Mouse (Mus musculus): ENCODE data around the gene Spi1. TPM values are rescaled to one million over a fixed set of nuclear protein-coding genes. Genes with fewer than 3 reads are reported as not detected.

Gene Spi1
- total RNA-seq, 1 experiment from 2014 or later, result 74.3 TPM

DNA sequence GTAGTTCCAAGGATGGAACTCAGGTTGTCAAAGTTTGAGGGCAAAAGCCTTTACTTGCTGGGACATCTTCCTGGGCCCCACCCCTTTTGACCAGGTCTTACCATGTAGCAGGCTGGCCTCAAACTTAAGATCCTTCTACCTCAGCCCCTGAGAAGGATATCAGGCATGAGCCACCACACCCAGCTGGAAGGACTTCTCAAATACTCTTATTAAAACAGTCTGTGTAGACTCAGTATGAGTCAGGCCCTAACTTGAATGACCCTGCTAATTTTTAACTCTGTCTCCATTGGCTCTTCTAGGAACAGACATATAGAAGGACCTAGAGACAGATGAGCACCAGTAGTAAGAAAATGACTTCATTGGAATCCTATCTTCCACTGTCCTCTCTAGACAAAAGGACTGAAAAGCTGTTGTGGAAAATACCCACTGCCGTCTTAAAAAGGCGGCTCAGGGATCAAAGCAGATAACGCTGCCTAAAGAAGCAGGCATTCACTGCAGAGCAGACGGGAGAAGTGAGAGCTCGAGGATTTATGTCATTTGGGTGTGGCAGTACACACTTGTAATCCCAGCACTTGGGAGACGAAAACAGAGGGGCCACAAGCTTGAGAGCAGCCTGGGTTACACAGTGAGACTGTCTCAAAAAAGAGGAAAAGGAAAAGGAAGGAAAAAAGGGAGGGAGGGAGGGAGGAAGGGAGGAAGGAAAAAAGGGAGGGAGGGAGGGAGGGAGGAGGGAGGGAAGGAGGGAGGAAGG is 75.0 kb downstream of the Spi1 start:
- no peak for ATAC-seq (replicated peaks; ENCODE audit: low read depth, poor library complexity, severe bottlenecking)

DNA sequence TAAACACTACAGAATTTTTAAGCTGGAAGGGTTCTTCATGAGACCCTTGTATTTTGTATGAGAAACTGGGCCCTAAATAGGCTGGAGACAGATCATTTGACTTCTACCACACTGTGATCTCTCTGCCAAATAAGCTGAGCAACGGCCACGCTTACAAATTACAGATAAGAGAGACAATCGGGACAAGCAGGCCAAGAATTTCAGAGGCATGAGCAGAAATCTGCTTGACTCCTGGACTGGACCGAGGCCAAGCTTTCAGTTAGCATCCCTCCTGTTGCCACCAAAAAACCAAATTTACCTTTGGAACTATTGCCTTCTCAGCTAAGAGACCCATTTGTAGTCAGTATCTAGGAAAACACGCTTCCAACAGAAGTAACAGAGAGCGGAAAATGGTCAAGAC is 78.4 kb downstream of the Spi1 start:
- ATAC-seq (replicated peaks; ENCODE audit: low read depth, poor library complexity, severe bottlenecking), result no peak

DNA sequence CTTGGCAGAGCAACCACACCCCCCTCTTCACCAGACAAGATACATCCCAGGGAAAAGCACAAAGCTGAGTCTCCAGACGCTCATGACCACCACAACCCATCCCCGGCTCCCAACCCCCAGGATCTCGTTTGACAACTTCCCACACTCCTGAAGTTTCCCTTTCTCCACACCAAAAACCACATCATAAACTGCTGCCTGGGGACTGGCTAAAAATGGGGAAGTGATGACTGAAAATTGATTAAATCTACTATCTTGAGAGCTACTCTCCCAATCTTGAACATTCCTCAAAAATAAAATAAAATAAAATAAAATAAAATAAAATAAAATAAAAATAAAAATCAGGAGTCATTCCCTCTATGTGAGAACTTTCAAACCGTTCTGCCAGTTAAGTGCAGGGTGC is 80.8 kb downstream of the Spi1 start:
- ATAC-seq (replicated peaks; ENCODE audit: low read depth, poor library complexity, severe bottlenecking), result peak; percentile 37

DNA sequence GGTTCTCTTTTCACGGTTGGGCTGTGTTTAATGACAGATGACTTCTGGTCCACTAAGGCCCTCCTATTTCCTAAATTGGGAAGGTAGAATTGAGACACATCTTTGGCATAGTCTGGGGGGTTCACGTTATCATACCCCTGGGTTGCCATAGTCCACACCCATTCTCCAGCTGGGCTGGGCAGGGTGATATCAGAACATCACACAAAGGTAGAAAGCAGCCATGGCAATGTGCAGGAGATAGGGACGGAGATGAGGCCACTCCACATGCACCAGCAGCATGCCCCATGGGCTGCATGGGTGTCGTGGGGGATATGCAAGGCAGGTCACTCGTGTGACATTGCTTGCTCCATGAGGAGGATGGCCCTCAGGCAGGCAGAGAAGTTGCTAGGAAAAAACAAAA is 81.3 kb downstream of the Spi1 start:
- ATAC-seq (replicated peaks; ENCODE audit: low read depth, poor library complexity, severe bottlenecking), result no peak

DNA sequence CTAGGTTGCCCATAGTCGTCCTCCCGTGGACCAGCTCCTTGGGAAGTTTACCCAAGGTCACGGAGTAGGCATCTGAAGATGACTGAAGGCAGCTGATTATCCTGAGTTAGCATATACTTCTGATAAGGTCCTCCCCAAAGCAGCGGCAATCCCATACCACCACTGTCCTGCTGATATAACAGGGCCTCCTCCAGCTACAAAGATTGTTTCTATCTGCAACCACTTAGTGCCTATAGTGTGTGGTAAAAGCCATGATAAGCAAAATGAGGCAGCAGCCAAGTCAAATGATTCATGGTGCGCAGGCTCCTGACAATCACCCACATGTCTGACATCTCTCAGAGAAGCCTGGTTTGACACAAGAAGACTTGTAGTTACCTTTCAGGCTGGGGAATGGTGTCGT is 82.8 kb downstream of the Spi1 start:
- ATAC-seq (replicated peaks; ENCODE audit: low read depth, poor library complexity, severe bottlenecking), result no peak; the same call in 1 of the 2 replicates

Other genes starting within 250 kb of the Spi1 start
- gene Mtch2, start 235.2 kb upstream of the Spi1 start, total RNA-seq (2017), result 139 and 181 TPM in 2 replicates
- not detected in 2 replicates for gene C1qtnf4, start 196.5 kb upstream of the Spi1 start, total RNA-seq (2017)
- 26.1 and 35.8 TPM in 2 replicates for gene Kbtbd4, start 177.7 kb upstream of the Spi1 start, total RNA-seq (2017)
- 77.5 and 102 TPM in 2 replicates for gene Ndufs3, start 177.6 kb upstream of the Spi1 start, total RNA-seq (2017)
- 38.8 and 52.0 TPM in 2 replicates for gene Celf1, start 142.0 kb upstream of the Spi1 start, total RNA-seq (2017)
- 3.9 and 5.0 TPM in 2 replicates for gene Rapsn, start 46.8 kb upstream of the Spi1 start, total RNA-seq (2017)
- gene Psmc3, start 28.4 kb upstream of the Spi1 start, total RNA-seq (2017), result 227 and 246 TPM in 2 replicates
- gene Slc39a13, start 12.0 kb upstream of the Spi1 start, total RNA-seq (2017), result 8.9 and 10.7 TPM in 2 replicates
- gene Mybpc3, start 35.8 kb downstream of the Spi1 start, total RNA-seq (2017), result 0.09 and 0.15 TPM in 2 replicates
- gene Madd, start 101.4 kb downstream of the Spi1 start, total RNA-seq (2017), result 46.4 and 55.6 TPM in 2 replicates
- 0.23 TPM in 1 of 2 replicates, not detected in the other for gene Nr1h3, start 120.4 kb downstream of the Spi1 start, total RNA-seq (2017)
- 6.5 and 15.3 TPM in 2 replicates for gene Acp2, start 120.5 kb downstream of the Spi1 start, total RNA-seq (2017)
- 11.5 and 18.0 TPM in 2 replicates for gene Ddb2, start 154.6 kb downstream of the Spi1 start, total RNA-seq (2017)
- gene Pacsin3, start 173.6 kb downstream of the Spi1 start, total RNA-seq (2017), result 0.19 TPM in 1 of 2 replicates, not detected in the other
- 36.8 and 37.3 TPM in 2 replicates for gene Arfgap2, start 182.6 kb downstream of the Spi1 start, total RNA-seq (2017)

Measured in common myeloid progenitor, adult 5-6 weeks (primary cell).